Mouse (Mus musculus) kidney, postnatal 14 days (tissue): ENCODE results near the gene Aknad1.

Source experiments
- DNase-seq: peaks from one replicate; pipeline ENCODE4 v3.0.0; 2022; ENCODE audit warnings: mixed read lengths

Gene Aknad1

GRCm38 (mm10) chr3:108754541-108754940, 15.1 kb downstream of the Aknad1 start:
- no peak for DNase-seq

- DNase-seq: no peak
Observed at GRCm38 (mm10) chr3:108755542-108755941, 16.1 kb downstream of the Aknad1 start.

GRCm38 (mm10) chr3:108756131-108756530, 16.7 kb downstream of the Aknad1 start:
- DNase-seq: no peak

GRCm38 (mm10) chr3:108757570-108757969, 18.1 kb downstream of the Aknad1 start:
- DNase-seq: no peak

DNA sequence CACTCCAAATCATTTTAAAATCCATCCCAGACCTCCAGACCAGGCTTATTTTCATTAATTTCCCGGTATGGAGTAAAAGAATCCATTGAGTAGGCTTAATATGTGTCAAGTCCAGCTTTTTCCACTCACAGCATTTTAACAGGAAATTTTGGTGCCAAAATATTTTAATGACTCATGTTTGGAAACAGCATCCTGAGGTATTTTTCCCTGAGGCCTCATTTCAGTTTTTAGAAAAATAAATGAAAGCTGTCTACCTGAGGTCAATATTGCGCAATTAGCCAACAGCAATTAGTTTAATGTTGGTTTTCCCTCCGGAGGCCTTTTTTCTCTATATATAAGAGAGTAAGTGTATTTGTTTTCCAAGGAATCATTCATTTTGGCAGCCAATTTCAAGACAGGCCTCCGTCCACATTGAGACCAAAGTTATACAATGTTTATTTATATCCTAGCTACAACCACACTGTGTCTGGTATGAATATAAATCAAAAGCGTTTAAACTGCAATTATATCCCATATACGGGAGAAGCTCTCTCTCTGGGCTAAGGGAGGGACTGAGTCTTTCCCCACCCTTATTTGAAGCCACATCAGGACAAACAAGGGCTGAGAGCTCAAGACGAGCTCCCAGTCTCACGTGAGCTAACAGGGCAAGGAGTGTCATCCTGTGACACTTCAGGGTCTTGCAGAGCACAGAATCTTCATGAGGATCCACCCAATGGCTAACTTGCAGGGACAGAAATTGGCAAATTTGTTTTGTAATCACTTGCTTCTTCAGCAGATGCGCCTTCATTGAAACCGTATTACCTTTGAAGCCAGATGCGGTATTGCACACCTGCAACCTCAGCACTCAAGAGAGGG, 20.3 kb downstream of the Aknad1 start:
- DNase-seq: peak; percentile 14

GRCm38 (mm10) chr3:108762597-108763111, 23.2 kb downstream of the Aknad1 start:
- DNase-seq: no peak

GRCm38 (mm10) chr3:108763691-108764090, 24.2 kb downstream of the Aknad1 start:
- DNase-seq: no peak

- peak; percentile 36 for DNase-seq
Observed at GRCm38 (mm10) chr3:108764976-108765375, 25.5 kb downstream of the Aknad1 start.

- no peak for DNase-seq
Observed at GRCm38 (mm10) chr3:108765476-108765875, 26.0 kb downstream of the Aknad1 start.

DNA sequence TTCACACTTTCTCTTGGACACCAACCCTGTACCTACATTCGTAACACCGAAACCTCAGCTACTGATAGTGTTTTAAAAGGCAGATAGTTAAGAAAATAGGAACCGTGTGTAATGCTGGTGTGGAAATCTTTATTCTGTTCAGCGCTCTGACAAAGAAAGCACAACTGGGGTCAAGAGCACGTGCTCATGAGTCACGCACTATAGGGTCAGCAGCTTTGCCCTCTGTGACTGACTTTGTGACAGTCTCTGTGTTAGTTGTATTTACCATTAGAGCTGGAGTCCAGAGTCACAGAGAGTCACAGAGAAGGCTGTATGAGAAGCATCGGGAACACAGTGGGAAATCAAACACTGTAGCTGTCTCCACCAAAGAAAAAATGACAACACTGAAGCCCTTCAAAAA, 27.5 kb downstream of the Aknad1 start:
- no peak for DNase-seq

- no peak for DNase-seq
Observed at GRCm38 (mm10) chr3:108767416-108767815, 28.0 kb downstream of the Aknad1 start.

DNA sequence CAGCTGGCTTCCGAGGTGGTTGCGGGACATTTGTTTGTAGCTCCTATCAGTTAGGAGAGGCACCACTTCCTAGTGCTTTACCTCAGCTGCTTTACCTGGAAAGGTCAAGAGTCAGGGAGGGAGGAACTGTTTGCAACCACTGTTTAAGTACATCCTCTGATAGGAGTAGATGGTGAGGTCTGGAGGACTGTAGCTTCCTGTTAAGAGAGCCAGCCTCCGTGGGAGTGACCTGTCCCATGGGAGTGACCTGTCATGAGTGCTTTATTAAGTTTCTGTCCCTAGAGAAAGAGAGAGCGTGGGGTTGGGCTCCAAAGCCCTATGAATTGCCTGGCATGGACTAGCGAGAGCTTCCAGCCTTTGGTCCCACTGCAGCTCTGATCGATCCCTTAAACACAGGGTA, 30.1 kb downstream of the Aknad1 start:
- peak; percentile 9 for DNase-seq

- peak; percentile 80 for DNase-seq
Observed at GRCm38 (mm10) chr3:108770725-108771368, 31.4 kb downstream of the Aknad1 start.

DNA sequence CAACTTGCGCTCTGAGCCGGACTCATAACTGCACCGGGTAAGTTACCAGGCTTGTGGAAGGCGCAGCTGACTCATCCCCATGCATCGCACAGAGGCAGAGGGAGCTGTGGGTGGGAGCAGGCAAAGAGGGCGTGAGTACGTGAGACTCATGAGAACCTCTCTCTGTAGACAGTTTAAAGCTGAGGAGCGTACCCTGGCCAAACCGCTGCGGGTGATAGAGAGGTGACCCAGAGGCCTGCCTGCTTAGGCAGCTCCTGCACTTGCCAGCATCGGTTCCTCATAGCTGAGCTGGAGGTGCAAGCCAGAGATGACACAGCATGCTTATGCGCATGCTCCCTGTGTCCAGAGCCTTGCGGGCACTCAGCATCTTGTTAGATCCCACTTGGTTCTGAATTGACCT, 32.8 kb downstream of the Aknad1 start:
- no peak for DNase-seq

- no peak for DNase-seq
Observed at GRCm38 (mm10) chr3:108772811-108773210, 33.4 kb downstream of the Aknad1 start.

GRCm38 (mm10) chr3:108778761-108779540, 39.5 kb downstream of the Aknad1 start:
- DNase-seq: no peak

- peak; percentile 8 for DNase-seq
Observed at GRCm38 (mm10) chr3:108781238-108781883, 41.9 kb downstream of the Aknad1 start.

DNA sequence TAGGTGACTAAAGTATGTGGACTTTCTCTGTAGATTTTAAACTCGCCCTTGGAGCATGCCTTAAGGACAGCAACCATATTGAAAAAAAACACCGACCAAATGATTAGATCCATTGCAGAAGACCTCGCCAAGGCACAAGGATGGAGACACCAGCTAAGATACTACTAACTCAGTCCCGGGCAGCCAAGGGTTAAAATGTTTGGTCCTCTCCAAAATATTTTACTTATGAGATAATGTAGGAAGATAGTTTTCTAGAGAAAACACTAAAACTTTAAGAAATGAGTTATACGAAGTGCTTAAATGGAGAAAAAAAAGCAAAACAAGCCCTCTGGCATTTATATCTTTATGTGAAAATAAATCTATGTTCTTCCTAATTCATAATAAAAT, 42.4 kb downstream of the Aknad1 start:
- no peak for DNase-seq

- no peak for DNase-seq
Observed at GRCm38 (mm10) chr3:108782364-108782895, 43.0 kb downstream of the Aknad1 start.

DNA sequence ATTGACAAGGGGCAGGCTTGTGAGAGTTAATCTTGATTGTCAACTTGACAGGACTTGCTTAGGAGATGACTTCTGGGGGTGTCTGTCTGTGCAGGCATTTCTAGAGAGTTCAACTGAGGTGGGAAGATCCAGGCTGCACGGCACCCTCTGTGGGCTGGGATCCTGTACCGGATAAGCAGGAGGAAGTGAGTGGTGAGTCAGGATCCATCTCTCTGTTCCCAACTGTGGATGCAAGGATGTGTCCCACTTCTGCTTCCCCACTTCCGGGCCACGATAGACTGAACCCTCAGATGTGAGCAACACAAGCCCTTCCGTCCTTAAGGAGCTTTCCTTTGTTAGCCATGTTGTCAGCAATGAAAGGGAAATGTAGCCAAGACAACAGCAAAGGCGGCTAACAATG, 47.1 kb downstream of the Aknad1 start:
- no peak for DNase-seq

DNA sequence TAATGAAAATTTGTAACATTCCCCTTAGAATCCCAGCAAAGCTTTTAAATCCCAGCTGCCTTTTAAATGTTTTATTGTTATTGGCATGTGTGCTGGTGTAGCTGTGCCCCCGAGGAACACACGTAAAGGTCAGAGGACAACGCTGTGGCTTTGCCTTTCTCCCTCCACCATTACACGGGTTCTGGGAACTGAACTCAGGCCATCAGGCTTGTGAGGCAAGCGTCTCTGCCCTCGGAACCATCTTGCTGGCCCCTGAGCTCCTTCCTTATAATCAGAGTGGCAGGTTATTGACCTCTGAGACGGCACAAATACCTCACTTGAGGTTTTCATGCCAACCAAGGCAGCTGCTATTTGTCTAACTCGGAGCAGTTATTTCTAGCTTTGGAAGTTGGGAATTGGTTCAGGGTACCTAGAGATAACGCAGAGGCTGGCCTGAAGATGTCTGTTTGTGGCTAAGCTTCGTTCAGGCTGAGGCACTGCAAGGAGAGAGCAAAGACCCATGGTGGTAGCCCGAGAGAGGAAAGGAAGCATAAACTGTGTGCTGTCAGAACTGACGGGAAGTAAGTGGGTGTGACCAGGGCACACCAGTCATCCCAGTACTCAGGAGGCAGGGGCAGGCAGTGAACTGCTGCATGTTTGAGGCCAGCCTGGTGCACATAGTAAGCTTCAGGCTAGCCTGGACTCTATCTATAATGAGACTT, 48.4 kb downstream of the Aknad1 start:
- DNase-seq: no peak

DNA sequence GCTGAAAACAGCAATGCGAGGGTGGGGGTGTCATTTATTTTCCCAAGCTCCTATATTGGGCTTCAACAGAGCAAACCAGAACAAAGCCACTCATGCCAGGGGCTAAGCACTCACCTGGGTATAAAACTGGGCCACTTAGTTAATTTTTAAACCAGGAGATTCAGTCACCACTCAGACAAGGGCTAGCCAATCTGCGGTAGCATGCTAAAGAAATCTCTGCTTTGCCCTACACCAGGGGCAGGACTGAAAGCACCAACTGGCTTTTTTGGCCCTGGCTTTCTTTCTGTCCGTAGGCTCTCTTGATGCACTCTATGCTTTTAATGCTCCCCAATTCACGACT, 49.0 kb downstream of the Aknad1 start:
- peak; percentile 19 for DNase-seq
